Mouse (Mus musculus) adrenal gland, adult 8-10 months (tissue): Measurements from ENCODE around the gene Pik3r2. TPM values are rescaled to one million over a fixed set of nuclear protein-coding genes. Genes with fewer than 3 reads are reported as not detected.

Experiments
- DNase-seq: peaks from one replicate; pipeline ENCODE4 v3.0.0; 2022
- microRNA-seq, 2 experiments: library from miRNA; unstranded; fragments of <30 nt; microRNA quantifications; one replicate each; pipeline ENCODE4 v1.2.0; 2022
- total RNA-seq, 4 experiments: library from RNA; stranded (reverse); gene quantifications; 2 replicates each; pipeline ENCODE4 v1.2.4; 2022

Gene Pik3r2
- total RNA-seq, 4 experiments from 2014 or later: 44.0 to 73.8 (median 57.9) TPM

DNA sequence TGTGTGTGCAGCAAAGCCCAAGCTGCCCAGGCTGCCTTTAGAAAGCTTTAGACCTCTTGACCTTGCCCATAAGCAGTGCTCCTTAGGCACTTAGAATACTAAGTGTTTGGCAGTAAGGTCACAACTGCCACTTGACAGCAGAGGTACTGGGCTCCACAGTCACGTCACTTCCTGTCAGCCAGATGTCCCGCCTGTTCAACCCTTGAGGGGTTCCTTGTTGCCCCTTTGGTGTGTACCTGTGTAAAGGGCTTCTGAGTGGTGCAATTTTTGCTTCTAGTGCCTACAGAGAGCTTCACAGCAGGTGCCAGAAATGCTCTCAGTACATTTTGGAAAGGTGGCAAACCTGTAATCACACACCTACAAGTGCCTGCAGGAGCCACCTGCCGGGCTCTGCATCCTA is 38.3 kb downstream of the Pik3r2 start:
- no peak for DNase-seq

DNA sequence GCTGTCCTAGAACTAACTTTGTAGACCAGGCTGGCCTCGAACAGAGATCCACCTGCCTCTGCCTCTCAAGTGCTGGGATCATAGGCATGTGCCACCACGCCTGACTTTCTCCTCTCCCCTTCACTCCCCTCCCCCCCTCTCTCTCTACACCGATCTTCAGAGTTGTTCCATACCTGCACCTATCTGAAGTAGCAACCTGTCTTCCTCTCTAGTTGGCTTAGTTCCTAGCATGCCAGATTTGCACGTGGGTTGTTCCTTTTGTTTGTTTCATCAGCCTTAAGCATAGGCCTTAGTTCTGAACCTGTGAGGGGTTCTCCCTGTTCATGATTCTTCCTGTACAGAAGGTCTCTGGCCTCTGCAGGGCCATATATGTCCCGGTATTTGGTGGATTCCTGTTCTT is 38.8 kb downstream of the Pik3r2 start:
- DNase-seq: no peak

DNA sequence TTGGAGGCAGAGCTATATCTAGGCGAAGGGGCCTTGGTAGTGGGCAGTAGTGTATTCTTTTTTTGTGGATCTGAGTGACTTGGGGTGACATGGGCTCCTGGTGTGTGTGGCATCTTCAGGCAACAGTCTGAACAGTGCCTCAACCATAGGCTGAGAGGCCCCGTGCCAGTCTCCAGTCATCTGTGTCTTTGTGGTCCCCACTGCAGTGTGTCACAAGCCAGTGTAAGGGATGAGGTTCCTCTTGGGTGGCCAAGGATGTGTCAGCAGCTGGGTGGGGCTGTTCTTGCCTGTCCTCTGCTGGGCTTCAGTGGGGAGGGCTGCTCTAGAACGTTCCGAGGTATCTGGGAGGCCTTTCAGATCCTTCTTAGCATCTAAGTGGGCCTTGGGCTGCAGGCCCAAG is 45.6 kb downstream of the Pik3r2 start:
- DNase-seq: no peak

DNA sequence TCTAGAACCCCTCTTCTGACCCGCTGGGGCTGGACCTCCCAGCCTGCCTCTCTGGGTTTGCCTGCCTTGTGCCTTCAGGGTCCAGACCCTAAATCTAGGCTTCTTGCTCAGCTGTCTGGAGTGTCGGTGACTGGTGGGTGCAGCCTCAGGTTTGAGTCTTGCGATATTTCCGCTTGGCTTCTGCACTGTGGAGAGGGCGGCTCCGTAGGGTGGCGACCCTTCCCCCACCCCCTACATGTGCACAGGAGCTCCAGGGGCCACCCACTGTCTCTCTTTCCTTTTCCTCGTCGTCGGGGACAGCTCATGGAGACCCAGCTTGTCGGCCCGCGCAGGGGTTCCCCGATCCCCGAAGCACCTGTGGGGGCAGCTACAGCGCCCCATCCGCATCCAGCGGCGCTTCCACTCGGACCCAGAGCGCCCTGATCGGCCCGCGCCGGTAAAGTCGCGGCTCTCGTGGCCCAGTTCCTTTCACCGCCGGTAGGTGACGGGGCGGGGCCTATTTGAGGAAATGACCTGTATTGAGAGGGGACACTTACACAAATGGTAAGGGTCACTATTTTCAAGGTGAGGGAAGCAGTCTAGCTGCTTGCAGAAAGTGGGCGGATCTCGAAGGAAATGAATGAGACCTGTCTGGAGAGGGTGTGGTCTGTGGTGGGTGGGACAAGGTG is 46.6 kb downstream of the Pik3r2 start:
- no peak for DNase-seq

DNA sequence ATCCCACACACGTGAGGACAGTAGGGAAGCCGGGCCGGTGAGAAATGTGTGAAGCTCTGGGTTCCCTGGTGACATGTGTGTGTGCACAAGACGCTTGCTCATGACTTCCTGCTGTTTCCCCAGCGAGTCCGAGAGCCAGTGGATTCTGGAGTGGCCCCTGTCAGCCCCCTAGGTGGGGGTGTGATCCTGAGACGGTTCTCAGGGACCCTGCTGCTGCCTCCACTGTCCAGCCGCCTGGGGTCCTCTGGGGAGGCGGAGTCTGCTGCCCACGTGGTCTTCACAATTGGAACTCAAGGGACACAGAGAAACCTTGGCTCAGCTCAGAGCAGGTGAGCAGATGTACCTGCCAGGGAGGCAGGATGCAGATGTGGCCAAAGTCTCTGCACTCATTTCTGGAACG is 49.8 kb downstream of the Pik3r2 start:
- no peak for DNase-seq

DNA sequence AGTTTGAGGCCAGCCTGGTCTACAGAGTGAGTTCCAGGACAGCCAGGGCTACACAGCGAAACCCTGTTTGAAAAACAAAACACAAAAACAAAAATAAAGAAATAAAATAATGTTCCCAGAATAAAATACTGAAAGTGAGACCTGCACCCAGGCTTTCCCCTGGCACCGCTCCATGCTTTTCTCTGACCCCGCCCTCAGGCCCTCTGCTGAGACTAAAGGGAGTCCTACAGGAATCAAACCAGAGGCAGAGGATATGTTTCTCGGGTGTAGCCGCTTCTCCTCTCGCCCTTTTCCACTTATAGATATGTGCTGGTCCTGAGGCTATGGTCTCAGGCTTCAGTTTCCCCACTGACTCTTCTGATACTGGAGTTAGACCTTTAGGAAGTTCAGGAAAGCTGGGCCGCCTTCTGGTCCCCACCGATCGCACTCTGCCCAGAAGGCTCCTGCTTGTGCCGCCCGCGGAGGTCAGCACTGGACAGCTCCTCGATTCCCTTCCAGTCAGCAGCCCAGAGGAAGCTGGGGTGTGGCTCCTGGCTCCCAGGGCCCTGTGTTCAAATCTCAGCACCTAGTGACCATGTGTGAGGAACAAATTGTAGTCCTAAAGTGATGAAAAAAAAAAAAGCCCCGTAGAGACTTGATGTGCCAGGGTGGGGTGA is 50.6 kb downstream of the Pik3r2 start:
- no peak for DNase-seq

DNA sequence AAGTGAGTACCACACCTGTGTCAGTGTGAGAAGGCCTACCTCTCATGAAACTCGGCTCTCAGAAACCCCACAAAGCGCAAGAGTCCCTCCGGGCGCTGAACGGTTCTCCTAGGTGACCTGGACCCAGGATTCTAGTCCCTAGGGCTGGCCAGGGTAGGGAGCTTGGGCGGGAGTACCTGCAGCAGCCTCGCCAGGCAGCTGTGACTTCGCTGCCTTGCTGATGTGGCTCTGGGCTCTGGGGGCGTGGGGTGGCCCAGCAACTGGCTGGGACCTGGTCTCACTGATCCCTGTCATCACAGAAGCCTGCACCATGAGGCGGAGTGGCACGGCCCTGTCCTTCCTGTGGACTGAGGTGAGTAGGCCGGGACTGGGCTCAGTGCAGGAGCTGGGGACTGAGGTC is 52.3 kb downstream of the Pik3r2 start:
- no peak for DNase-seq

DNA sequence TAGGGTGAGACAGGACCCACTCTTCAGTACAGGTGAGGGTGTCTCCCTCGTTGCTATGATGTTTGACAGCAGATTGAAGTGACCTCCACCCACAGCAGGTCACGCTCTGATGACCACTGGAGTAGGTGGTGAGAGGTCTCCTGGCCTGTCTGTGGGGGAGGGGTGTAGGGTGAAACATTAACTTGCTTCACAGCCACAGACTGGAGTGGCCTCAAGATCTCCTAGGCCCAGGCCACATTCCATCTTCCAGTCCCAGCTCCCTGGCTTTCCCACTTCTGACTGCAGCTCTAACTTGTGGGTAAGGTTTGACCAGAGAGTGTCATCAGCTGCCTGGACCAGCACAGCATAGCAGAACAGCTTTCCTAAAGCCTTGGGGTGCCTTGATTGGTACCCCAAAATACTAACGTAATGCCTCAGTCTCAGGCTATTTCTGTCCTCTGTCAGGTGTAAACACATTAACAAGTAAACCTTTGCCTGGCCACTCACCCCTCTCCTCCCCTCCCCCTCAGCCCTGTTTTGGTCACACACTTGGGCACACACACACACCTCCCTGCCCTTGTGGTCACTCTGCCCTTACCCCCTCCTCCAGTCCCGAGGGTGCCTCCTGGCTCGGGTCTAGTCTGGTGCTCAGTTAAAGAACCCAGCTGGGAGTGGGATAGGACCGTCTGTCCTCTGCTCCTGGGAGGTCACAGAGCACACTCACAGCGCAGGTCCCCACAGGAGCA is 52.9 kb downstream of the Pik3r2 start, which contains the start of gene Pde4c:
TSS of gene Pde4c (plus strand) at position 235 of the 725 bp plus-strand sequence.
- no peak for DNase-seq

DNA sequence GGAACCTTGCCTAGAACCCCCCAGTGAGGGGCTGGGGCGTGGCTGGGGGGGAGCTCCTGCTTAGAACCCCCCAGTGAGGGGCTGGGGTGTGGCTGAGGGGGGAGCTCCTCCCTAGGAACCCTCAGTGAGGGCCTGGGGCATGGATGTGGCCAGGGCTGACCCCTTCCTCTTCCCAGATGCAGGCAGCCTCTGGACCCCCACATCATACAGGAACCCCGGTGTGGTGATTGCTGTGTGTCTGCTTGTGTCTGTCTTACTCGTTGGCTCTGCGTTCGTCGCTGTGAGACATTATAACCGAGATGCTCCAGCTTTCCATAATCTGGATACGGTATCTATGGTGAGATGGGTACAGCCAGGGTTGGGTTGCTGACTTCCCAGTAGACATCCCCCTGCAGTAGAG is 54.9 kb downstream of the Pik3r2 start:
- no peak for DNase-seq

DNA sequence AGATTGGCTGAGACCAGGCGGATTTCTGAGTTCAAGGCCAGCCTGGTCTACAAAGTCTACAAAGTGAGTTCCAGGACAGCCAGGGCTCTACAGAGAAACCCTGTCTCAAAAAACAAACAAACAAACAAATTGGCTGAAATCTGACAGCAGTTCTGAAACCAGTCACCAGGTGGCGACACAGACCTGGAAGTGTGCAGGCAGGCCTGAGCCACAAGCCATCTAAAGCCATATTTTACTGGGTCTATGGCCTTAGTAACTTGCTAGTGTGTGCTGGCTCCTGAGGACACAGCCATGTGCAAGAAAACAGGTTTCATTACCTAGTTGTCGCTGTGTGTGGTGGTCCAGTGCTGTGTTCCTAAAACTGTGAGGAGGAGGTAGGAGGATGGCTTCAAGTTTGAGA is 55.8 kb downstream of the Pik3r2 start:
- DNase-seq: no peak

DNA sequence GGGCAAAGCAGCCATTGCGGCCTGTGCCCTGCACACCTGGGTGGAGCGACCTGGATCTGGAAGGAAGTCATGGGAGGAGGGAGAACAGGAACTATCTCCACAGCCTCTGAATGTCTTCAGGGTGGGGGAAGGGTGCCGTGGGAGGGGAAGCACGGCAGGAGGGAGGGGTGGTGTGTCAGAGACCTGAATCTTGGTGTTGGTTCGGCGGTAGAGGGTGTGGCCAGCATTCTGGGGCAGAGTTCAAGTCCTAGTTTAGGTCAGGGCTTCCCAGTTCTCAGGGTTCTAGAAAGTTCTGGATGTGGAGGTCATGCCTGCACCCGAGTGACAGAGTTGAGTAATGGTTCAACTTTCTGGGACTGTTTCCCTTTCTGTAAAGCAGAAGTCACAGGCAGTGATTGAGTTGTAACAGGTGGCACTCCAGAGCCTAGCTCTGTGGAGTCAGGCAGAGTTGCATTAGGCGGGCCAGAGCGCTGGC is 56.7 kb downstream of the Pik3r2 start:
- no peak for DNase-seq

DNA sequence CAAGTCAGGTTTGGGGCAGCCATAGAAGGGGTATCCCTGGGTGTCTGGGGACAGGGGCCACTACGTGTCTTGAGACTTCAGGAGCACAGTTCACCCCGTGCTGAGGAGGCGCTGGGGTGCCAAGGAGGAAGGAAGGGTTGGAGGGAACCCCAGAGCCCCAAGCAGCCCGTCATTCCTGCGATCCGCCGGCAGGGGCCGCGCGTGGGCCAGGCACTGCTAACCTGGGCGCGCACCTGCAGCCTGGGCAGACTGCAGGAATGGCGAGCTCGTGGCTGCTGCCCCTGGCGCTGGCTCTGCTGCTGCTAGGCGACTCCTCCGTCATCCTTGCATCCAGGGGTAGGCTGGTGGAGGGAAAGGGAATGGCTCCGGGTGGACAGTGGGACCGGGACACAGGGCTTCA is 58.2 kb downstream of the Pik3r2 start, which contains the start of gene Gm3336:
TSS of gene Gm3336 (plus strand) at position 247 of the 400 bp plus-strand sequence.
- no peak for DNase-seq

Small RNA genes within 50 kb of the gene (microRNA-seq; reads per million reads assigned to microRNA genes)
- 0.35 to 1.2 reads per million in 2 experiments for gene Mir7240

Other genes with a start within 250 kb of the Pik3r2 start
- gene Fkbp8, start 249.0 kb downstream of the Pik3r2 start, total RNA-seq: 100 to 1,000 TPM; 352 to 405 (median 379) TPM
- 10 to 100 TPM; 77.1 to 86.6 (median 80.3) TPM for gene Kxd1, start 248.8 kb downstream of the Pik3r2 start, total RNA-seq
- 10 to 100 TPM; 25.2 to 38.3 (median 30.3) TPM for gene Ell, start 237.3 kb downstream of the Pik3r2 start, total RNA-seq
- gene Isyna1, start 182.3 kb downstream of the Pik3r2 start, total RNA-seq: 100 to 1,000 TPM; 124 to 207 (median 158) TPM
- 100 to 1,000 TPM in 2 of 4 experiments, 10 to 100 TPM in 2; 69.3 to 158 (median 120) TPM for gene Ssbp4, start 167.8 kb downstream of the Pik3r2 start, total RNA-seq
- 1 to 10 TPM; 1.5 to 4.4 (median 3.2) TPM for gene Lrrc25, start 160.6 kb downstream of the Pik3r2 start, total RNA-seq
- 1 to 10 TPM; 1.8 to 3.5 (median 3.0) TPM for gene Gdf15, start 144.3 kb downstream of the Pik3r2 start, total RNA-seq
- 100 to 1,000 TPM; 129 to 163 (median 131) TPM for gene Pgpep1, start 116.3 kb downstream of the Pik3r2 start, total RNA-seq
- gene Lsm4, start 103.5 kb downstream of the Pik3r2 start, total RNA-seq: 100 to 1,000 TPM in 1 of 4 experiments, 10 to 100 TPM in 3; 81.4 to 101 (median 86.6) TPM
- gene Jund, start 77.8 kb downstream of the Pik3r2 start, total RNA-seq: 100 to 1,000 TPM; 187 to 329 (median 253) TPM
- gene Iqcn, start 73.3 kb downstream of the Pik3r2 start, total RNA-seq: under 1 TPM in 3 of 4 experiments, not detected in 1; 0.07 to 0.09 (median 0.08) TPM
- gene Gm3336, start 58.2 kb downstream of the Pik3r2 start, total RNA-seq: not detected
- gene Pde4c, start 53.0 kb downstream of the Pik3r2 start, total RNA-seq: under 1 TPM; 0.26 to 0.86 (median 0.30) TPM
- gene Rab3a, start 22.0 kb downstream of the Pik3r2 start, total RNA-seq: 10 to 100 TPM; 59.6 to 90.1 (median 74.4) TPM
- 100 to 1,000 TPM; 106 to 166 (median 126) TPM for gene Mpv17l2, start 15.8 kb downstream of the Pik3r2 start, total RNA-seq
- 10 to 100 TPM; 17.8 to 37.7 (median 26.5) TPM for gene Mast3, start 28.3 kb upstream of the Pik3r2 start, total RNA-seq
- gene Il12rb1, start 31.7 kb upstream of the Pik3r2 start, total RNA-seq: under 1 TPM; 0.11 to 0.75 (median 0.22) TPM
- gene Arrdc2, start 63.0 kb upstream of the Pik3r2 start, total RNA-seq: 10 to 100 TPM; 11.7 to 17.7 (median 14.5) TPM
- gene Kcnn1, start 86.5 kb upstream of the Pik3r2 start, total RNA-seq: 1 to 10 TPM; 4.2 to 4.7 (median 4.4) TPM
- gene Ccdc124, start 97.2 kb upstream of the Pik3r2 start, total RNA-seq: 10 to 100 TPM; 48.5 to 68.7 (median 51.3) TPM
- gene Slc5a5, start 116.0 kb upstream of the Pik3r2 start, total RNA-seq: not detected
- 1,000 to 10,000 TPM; 1,169 to 1,386 (median 1,259) TPM for gene Rpl18a, start 120.7 kb upstream of the Pik3r2 start, total RNA-seq
- 10 to 100 TPM; 35.7 to 54.1 (median 50.0) TPM for gene Map1s, start 129.2 kb upstream of the Pik3r2 start, total RNA-seq